Comparison of ENCODE assay signal across 21 mouse cellular contexts in the genomic region with DNA sequence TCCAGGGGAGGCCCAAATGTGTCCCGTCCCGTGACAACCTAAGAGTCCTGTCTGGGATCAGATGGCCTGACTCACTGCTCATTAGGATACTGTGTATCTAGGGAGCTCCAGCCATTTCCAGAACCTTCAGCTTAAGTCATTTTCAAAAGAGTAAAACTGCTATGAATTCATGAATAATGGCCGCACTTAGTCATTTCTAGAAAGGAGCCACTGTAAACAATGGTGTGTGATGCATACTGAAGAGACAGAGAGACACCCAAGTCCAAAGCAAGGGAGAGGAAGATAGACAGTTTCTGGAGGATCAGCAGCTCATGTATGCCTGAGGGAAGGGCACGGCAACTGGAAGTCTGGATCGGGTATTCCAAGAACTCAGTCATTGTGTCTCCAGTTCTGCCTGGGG.
"Had no signal": no experiment of that assay in that cellular context is flagged by ENCODE, and none has a peak within 500 bp of the region (broad histone marks: within the 10 kb centered on the region; RNA-seq: fewer than 3 reads in every experiment).

No protein-coding gene starts in this region.

- H3K4me1 ChIP-seq: liver, embryonic 13.5 days; liver, embryonic 15.5 days; lung, embryonic 15.5 days; midbrain, embryonic 12.5 days; neural tube, embryonic 12.5 days had no signal

- ATAC-seq: liver, embryonic 12.5 days; liver, postnatal 0 days; midbrain, embryonic 13.5 days; midbrain, embryonic 15.5 days; midbrain, embryonic 16.5 days had no signal

- H3K9ac ChIP-seq: limb, embryonic 12.5 days; limb, embryonic 13.5 days; limb, embryonic 15.5 days; liver, embryonic 12.5 days; liver, embryonic 13.5 days; liver, embryonic 14.5 days; liver, embryonic 15.5 days; liver, postnatal 0 days; lung, embryonic 14.5 days; lung, embryonic 15.5 days; midbrain, embryonic 12.5 days; midbrain, embryonic 13.5 days; midbrain, embryonic 15.5 days; neural tube, embryonic 12.5 days had no signal

- H3K36me3 ChIP-seq: limb, embryonic 10.5 days; limb, embryonic 12.5 days; limb, embryonic 13.5 days; limb, embryonic 15.5 days; liver, embryonic 12.5 days; liver, embryonic 13.5 days; liver, embryonic 15.5 days; lung, embryonic 15.5 days; midbrain, embryonic 10.5 days; midbrain, embryonic 12.5 days; midbrain, embryonic 13.5 days; midbrain, embryonic 15.5 days; neural tube, embryonic 12.5 days had no signal

- H3K4me3 ChIP-seq: limb, embryonic 10.5 days; limb, embryonic 12.5 days; limb, embryonic 13.5 days; limb, embryonic 15.5 days; liver, embryonic 12.5 days; liver, embryonic 13.5 days; liver, embryonic 15.5 days; lung, embryonic 15.5 days; megakaryocyte, embryonic 14.5 days; midbrain, embryonic 10.5 days; midbrain, embryonic 12.5 days; midbrain, embryonic 13.5 days; midbrain, embryonic 15.5 days; myocyte; neural tube, embryonic 12.5 days had no signal

- H3K4me2 ChIP-seq: limb, embryonic 12.5 days; limb, embryonic 13.5 days; limb, embryonic 15.5 days; liver, embryonic 11.5 days; liver, embryonic 12.5 days; liver, embryonic 13.5 days; liver, embryonic 15.5 days; lung, embryonic 14.5 days; lung, embryonic 15.5 days; midbrain, embryonic 12.5 days; midbrain, embryonic 13.5 days; midbrain, embryonic 15.5 days; neural tube, embryonic 12.5 days had no signal

- H3K27me3 ChIP-seq: limb, embryonic 12.5 days; limb, embryonic 15.5 days; liver, embryonic 13.5 days; liver, embryonic 15.5 days; midbrain, embryonic 13.5 days; midbrain, embryonic 15.5 days; neural tube, embryonic 12.5 days had no signal

- H3K9me3 ChIP-seq: limb, embryonic 10.5 days; limb, embryonic 12.5 days; limb, embryonic 13.5 days; limb, embryonic 15.5 days; liver, embryonic 12.5 days; liver, embryonic 13.5 days; liver, embryonic 15.5 days; lung, embryonic 15.5 days; megakaryocyte, embryonic 14.5 days; midbrain, embryonic 10.5 days; midbrain, embryonic 12.5 days; midbrain, embryonic 13.5 days; midbrain, embryonic 15.5 days; neural tube, embryonic 12.5 days had no signal

- H3K27ac ChIP-seq: limb, embryonic 10.5 days; limb, embryonic 12.5 days; limb, embryonic 13.5 days; limb, embryonic 15.5 days; liver, embryonic 12.5 days; liver, embryonic 13.5 days; liver, embryonic 14.5 days; liver, embryonic 15.5 days; lung, embryonic 15.5 days; macrophage; midbrain, embryonic 10.5 days; midbrain, embryonic 12.5 days; midbrain, embryonic 13.5 days; midbrain, embryonic 15.5 days; neural tube, embryonic 12.5 days had no signal
